30 mouse cellular contexts compared by ENCODE assay signal in the genomic region with DNA sequence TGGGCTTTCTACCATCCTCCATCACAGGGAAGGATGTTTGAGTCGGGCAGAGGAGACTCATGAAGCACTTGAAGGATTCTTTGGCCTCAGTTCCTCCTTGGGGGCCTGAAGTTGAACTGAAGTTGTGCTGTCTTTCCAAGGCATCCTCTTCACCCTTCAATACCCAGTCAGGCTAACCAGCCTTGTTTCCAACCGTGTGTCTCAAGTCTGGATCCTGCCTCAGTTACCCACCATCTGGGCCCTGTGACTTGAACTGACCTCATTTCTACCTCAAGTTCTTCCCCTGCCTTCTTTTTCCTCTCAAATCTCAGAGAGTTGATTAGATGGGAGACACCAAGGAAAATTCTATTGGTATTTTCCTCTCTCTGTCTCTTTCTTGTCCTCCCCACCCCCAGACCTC. TPM values are rescaled to one million over a fixed set of nuclear protein-coding genes. Genes with fewer than 3 reads are reported as not detected.
"Had no signal": no experiment of that assay in that cellular context is flagged by ENCODE, and none has a peak within 500 bp of the region (broad histone marks: within the 10 kb centered on the region; RNA-seq: fewer than 3 reads in every experiment).

No protein-coding gene starts in this region.

- H3K4me2 ChIP-seq: heart, embryonic 11.5 days; heart, embryonic 12.5 days; heart, embryonic 13.5 days; heart, embryonic 15.5 days; hindbrain, embryonic 12.5 days; hindbrain, embryonic 13.5 days; hindbrain, embryonic 14.5 days; hindbrain, embryonic 15.5 days; intestine, embryonic 15.5 days; kidney, embryonic 15.5 days had no signal

- H3K27me3 ChIP-seq: heart, embryonic 12.5 days; heart, embryonic 13.5 days; heart, embryonic 15.5 days; hindbrain, embryonic 12.5 days; hindbrain, embryonic 13.5 days; hindbrain, embryonic 15.5 days; intestine, embryonic 15.5 days; kidney, embryonic 15.5 days had no signal

- H3K4me3 ChIP-seq: heart, embryonic 12.5 days; heart, embryonic 13.5 days; heart, embryonic 15.5 days; hindbrain, embryonic 10.5 days; hindbrain, embryonic 12.5 days; hindbrain, embryonic 13.5 days; hindbrain, embryonic 15.5 days; intestine, embryonic 15.5 days; kidney, embryonic 15.5 days; layer of hippocampus, adult 2 months; left cerebral cortex, adult 2 months had no signal

- H3K36me3 ChIP-seq: hindbrain, embryonic 15.5 days had no signal

- DNase-seq: heart, postnatal 10 days; heart, postnatal 14 days; heart, postnatal 36 days; heart, postnatal 4 days; kidney, adult 11 months; kidney, adult 18-20 months; kidney, adult 2 months; kidney, adult 8-10 months; kidney, adult 9 months; kidney, postnatal 14 days; kidney, postnatal 36 days; kidney, postnatal 4 days; layer of hippocampus, adult 9-11 months; layer of hippocampus, postnatal 36 days had no signal

RNA-seq across cellular contexts. Expression of gene Igfbp2, which starts 36.2 kb away (rescaled TPM):
- total RNA-seq: heart, postnatal 25 days; hematopoietic stem cell, adult 5-6 weeks had no signal
- polyA plus RNA-seq: inflammation-experienced regulatory T-cells, adult 6 months had no signal
